Mouse (Mus musculus): Measurements from ENCODE around the gene Rasal2.

Gene Rasal2

DNA sequence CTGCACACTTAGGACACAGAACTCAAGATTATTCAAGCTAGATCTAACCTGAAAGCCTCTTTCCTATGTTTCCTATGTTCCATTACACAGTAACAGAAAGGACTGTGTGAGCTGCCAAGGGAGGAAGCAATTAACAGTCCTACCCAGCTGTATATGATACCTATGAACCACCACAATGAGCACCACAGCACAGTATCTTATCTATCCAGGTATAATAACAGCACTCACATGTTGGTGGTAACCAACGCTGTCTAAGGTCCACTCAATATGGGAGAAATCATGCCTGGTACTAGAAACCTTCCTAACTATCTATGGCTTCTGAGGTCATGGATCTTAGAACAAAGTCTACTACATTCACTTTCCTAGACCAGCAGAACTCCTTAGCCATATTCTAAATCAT is 89.3 kb downstream of the Rasal2 start:
- DNase-seq: no peak

DNA sequence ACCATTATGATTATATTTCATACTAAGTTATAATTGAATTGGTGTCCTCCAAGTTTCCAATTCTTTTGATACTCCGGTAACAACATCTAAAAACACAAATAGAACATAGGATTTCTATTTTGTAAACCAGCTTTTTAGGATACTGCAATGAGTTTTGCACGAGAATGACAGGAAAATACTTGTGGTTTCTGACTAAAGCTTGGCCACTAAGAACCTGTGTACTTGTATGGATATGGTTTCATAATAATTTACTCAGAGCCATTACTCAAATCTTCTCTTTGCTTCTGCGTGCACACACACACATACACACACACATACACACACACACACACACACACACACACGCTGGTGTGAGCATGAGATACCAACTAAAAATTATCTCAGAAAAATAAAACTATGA is 93.5 kb downstream of the Rasal2 start:
- no peak for DNase-seq

DNA sequence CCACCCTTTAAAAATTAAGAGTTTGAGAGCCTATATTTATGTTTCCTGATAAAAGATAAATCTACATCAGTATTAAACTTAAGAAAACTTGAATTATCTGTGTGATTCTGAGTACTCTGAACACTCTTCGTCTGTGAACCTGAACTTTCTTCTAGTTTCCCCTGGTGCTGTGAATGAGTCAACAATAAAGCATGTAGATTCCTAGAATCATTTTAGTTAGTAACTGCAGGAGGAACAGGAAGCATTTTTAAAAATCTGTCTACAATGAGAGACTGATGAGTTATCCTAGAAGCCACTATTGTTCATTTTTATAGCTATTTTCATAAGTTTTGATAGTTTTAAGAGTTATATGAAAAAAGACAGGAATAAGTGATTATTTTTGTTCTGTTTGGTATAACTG is 111.1 kb downstream of the Rasal2 start:
- DNase-seq: no peak

DNA sequence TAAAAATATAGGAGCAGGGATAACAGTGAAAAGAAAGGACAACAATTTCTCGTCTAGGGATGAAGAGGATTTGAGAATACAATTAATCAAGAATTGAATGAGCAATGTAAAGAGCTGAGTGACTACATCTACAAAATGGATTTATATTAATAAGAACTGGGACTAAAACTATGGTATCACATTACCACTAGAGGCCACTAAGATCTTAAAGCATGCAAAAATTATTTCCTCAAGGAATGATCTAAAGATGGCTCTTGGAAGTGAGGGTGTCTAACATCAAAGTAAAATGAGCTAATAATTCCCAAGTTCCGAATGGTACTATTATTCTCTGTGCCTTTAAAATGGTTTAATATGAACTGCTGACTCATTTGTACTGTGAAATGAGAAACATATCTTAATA is 112.8 kb downstream of the Rasal2 start:
- DNase-seq: no peak

DNA sequence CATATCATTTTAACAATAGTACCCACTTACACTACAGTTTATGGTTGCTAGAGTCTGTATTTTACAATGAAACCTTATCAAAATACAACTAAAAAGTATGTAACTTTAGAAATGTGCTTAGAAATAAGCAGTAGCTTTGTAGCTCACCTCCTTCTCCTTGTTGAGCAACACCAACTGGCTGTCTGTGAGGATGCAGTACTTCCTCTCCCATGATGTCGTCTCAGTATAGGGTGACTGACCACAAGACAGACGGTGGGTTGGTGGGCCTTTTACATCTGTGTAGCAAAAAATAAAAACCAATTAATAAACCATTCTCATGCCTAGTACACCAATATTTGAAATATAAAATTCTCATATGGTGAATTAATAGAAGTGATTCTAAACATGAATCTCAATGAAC is 113.4 kb downstream of the Rasal2 start:
- no peak for DNase-seq

DNA sequence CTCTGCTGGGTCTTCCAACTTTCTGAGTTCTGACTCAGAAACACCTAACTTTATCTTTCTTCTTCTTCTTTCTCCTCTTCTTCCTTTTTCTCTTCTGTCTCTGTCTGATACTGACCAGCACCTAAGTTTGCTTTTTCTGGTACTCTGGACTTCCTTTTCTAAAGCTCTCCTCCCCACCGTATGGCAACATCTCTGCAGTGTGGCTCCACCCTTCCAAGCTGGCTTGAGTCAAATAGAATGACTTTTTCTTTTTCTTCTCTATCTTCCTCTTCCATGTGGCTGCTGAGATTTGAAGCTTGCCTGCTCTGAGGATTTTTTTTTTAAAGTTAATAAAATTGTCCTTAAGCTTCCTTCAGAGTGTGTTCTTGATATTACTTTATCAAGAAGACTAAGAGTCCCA is 115.3 kb downstream of the Rasal2 start:
- DNase-seq: no peak

DNA sequence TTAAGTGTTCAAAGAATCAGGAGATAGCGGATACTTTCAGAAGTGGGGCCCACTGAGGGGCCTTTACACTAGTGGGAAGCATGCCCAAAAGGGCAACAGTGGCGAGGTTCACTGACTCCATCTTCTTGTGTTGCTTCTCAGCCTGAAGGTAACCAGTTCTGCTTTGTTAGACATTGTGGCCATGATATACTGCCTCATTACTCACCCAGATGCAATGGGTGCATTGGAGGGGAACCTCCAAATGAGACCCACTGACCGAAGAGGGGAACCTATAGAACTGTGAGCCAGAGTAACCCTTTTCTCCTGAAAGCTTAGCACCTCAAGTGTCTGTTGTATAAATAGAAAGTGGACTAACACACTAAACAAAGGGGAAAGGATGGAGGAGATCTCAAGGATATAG is 116.5 kb downstream of the Rasal2 start:
- DNase-seq: no peak

DNA sequence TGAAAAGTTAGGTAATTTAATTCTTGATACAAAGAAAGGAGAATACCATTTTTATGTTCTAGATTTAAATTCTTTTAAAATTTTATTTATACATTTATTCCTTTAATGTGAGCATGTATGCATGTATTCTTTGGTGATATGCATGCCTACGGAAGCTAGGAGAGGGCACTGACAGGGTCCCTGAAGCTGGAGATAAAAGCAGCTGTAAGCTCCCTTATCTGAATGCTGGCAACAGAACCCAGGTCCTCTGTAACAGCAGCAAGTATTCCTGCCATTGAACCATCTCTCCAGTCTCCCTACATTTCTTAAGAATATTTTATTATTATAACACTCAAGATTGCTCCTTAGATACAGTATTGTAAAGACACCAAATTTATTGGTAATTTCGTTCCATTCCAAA is 122.2 kb downstream of the Rasal2 start:
- DNase-seq: no peak

DNA sequence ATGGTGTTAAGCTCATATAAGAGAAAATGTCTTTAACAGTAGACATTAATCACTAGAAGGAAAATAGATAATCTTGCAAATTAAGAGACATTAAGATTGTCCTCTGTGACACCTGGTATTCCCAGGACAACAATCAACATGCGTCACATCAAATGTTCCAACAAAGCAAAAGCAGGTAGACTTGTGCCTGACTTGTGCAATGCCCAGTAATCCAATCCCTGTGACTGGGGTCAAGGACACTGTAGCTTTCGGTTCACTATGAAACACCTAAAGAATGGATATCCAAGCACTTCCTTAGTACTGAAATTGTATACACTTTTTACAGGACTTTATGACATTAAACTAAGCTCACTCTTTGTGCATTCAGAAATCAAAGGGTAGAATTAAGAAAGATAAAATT is 123.1 kb downstream of the Rasal2 start:
- DNase-seq: no peak

DNA sequence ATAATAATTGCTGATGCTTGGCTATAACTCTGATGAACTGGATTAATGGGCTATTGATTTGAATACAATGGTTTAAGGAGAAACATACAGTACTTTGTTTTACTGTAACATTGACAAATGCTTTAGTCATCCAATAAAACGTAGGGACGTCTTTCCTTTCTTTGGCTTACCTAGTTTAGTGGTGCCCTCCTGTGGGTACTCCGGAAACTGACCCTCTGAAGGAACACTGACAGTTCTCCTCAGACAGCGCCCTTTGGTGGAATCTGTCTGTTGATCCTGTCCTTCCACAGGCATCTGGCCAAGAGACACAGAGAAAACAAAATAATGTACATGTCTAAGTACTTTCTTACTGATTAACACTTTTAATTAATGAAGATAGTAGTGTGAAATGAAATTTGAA is 125.8 kb downstream of the Rasal2 start:
- peak; percentile 4 for DNase-seq

DNA sequence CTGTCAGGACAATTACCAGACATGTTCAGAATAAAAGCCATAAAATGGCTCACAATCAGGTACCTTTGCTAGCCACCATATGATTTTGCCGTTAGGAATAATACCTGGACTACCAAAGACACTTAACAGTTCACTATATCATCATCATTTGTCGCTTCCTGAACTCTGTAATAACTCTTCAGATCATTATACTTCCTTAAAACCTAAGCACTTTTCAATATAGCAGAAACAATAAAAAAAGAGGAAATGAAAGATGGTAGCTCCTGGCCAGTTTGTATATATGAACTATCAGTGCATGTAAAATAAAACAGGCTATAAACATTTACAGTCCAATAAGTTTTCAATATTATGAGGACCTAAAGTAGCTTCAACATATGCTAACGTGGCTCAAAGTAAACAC is 127.0 kb downstream of the Rasal2 start:
- no peak for DNase-seq

DNA sequence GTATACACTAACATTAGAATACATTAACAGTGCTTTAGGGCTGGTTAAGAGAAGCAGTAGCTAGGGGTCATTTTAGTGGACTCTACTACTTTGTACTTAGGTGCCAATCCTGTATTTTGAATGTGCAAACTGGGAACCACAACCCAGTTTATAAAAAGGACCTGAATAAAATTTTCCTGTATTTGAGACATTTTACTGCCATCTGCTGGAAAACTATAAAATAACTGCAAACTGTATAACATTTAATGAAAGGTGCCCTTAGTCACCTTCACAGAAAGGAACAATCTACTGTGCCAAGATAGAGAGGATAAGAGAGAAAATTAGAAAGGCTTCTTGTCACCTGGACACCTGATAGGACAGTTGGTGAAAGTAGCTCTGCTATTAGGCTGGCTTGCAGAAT is 131.6 kb downstream of the Rasal2 start:
- DNase-seq: no peak

DNA sequence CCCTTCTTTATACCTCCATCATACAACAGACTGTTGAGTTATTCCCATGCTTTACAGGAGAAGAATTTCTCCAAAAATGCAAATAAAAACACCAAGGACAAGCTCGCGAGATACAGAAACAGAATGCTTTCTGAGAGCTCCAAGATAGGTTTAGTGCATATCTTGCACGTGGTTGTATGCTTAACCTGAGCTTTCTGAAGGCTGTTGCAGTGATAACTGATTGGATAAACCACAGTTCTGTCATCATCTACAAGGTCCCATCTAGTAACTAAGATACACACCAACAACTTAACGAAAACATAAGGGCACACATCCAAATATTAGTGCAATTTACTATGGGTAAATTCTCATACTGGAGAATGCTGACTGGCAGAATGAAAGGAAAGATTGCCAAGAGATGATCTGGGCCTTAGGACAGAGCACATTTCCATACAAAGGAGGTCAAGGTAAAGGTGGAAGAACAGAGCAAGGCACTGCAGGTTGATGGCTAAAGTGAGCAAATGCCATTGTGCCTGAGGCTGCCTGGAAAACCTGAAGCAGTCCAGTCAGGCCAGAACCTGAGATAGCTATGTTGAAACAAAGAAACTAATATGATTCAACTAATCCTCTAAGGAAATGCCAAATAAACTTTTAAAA is 136.6 kb downstream of the Rasal2 start:
- DNase-seq: no peak

DNA sequence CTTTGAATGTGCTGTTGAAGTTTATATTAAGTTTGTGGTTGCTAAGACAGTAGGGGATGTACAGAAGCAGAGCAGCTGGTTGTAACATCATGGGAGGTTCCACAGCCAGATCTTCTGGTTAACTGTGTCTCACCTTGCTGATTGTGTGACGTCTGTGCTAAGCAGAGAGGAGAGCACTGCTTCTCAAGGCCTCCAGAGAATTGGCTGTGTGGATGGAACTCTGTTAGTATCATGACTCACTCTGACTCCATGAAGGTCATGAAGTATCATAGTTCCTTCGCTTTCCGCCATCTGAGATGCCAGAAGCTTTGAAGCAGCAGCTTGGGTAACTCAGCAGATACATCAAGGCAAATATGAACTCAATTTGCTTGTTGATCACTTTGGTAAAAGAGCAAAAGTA is 144.5 kb downstream of the Rasal2 start:
- DNase-seq: no peak

DNA sequence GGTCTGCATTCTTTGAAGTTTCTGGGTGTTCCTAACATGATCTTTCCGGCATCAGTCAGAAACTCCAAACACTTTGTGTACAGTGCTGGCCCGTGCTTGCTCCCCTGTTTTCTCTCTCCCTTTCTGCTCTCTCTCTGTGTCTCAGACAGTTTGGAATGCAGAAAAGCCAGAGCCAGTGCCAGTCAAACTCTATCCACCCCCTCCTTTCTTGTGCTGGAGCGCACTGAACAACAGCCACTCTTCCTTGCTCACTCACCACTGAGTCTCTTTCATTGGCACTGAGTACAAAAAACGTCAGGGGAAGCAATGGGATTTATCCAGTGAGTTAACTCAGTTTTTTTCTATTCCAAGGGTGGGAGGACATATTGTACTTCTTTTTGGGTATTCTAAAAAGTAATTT is 155.8 kb downstream of the Rasal2 start:
- no peak for DNase-seq

DNA sequence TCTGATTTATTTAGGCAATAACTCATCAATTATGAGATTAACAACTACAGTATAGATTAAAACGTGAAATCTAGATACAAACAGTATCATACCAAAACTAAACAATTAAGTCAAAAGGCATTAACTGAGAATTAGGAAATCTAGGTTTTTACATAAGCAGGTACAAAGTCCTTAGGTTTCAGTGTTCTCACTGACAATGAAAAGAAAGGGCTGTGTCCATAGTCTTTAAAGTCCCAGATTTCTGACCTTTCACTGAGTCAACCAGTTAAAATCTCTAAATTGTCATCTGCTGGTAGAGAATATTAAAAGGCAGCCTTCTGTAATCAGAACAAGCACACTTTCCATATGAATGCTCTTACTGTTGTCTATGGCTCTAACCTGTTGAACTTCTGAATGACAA is 156.6 kb downstream of the Rasal2 start:
- no peak for DNase-seq

DNA sequence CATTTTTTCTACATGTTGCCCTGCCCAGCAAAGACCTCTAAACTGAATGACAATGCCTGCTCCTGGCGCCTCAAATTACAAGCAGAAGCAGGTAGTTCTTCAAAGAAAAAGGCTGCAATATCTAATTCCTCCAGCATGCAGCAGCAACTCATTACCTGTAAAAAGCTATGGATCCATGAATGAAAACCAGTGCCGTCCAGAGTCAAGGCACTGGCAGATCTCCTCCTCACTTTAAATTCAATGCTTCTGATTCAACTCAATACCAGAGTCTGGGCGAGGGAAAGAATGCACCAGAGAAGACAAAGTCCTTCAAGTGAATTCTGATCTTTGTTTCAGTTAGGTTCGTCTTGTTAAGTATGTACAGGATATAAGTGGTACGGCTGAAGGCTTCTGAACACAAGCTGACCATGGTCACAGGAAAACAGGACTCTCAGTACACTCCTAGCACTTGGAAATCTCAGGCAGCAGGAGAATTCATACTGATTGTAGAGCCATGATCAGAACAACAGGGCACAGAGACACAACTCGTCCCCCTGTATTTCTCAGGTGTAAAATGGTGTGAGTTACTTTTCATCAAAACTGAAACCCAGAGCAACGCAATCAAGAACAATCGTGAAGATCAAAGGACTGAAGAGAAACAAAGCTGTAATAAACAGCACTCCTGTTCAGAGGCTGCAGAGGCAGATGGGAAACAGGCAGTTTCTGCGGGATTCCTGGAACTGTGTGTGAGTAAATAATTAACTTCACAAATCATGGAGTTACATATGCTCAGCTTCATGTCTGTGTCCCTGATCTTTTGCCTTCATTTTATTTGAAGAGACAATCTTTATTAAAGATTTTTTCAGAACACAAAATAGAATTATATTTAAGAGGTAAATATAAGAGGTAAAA is 158.6 kb downstream of the Rasal2 start:
- no peak for DNase-seq

DNA sequence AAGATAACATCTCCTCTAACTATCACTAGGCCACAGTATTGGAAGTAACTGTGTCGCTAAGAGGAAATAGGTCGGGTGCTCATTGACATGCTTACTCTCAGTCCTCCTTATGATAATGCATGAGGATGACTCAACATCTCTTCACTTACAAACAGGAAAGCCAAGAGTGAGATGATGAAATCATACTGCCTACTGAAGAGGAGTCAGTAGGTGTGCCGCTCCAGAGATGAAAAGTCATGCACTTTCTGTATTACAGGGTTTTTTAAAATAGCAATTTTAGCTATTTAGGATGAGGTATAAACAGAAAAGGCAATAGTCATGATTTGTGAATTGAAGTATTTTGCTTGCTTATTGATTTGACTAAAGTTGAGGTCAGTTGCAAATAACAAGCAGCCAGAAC is 164.3 kb downstream of the Rasal2 start:
- DNase-seq: no peak

DNA sequence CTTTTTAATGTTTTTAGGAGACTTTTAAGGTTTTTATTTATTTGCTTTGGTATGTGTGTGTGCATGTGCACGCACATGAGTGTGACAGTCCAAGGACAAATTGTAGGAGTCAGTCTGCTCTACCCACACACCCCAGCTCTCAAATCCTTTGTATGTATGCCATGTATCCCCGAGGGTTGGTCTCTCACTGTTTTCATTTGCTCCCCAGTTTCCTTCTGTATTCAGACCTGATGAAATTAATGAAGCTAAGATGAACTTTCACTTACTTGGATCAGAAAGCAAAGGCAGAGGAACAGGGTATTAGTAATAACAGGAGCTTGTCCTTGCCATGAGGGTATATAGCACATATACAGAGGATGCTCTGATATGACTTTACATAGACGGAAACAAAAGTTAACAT is 165.1 kb downstream of the Rasal2 start:
- no peak for DNase-seq

DNA sequence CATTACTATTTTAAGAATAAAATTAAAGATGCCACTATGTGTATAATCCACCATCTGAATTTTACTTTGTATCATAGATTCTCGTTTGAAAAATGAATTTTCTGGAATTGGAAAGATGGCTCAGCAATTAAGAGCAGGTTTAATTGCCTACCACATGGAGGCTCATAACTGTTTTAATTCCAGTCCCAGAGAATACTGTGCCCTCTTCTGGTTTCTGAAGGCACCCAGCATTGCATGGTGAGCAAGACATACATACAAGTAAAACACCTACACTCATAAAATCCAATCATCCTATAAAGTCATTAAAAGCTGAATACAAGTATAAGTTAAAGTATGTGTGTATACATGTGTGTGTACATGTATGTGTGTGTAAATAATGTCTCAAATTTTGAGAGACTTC is 165.6 kb downstream of the Rasal2 start:
- no peak for DNase-seq

DNA sequence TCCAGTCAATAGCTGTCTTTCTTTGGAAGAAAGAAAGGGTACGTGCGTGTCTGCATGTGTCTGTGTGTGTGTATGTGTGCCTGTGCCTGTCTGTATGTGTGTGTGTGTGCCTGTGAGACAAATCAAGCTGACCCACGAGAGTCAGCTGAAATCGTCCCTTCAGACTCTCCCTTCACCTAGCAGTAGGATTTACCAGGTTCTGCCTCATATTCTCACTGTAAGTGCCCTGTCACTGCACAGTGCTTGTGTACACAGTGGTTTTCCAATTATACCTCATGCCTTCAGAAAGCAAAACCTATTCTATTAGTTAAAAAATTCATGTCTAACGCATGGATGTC is 168.0 kb downstream of the Rasal2 start:
- DNase-seq: no peak

DNA sequence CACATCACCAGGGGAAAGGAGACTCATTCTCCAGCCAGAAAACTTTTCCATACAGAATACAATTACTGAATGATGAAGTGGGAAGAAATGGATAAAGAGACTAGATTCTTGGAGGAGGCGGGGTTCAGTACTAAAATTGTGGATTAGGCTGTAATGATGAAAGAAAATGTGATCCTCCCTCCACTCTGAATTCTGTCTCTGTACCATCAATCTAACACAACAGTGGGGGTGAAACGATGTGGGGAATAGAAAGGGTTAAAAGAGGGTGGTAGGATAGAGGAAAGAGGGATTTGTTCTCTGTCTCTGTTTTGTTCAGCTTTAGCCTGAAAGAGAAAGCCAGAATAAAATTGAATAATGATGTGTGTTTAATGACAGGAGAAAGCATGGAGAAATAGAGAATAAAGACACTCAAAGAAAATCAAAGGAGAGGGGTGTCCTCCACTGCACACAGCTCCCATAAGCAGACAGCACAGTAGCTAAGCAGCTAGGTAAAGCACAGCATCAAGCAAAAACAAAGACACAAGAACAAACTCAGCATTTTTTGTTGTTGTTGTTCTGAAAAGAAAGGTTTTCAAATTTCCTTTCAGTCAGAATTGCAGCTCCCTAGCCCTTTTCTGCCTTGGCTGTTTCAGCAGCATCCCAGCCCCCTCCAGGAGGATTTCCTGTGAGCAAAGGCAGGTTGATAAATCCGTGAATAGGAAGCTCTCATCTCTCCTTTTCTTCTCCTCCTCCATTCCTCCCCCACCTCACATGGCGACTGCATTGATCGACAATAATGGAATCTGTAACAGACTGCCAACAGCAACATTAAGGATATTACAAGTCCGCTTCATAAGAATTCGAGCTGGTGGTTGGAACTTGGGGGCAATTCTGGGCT is 168.6 kb downstream of the Rasal2 start:
- no peak for DNase-seq

DNA sequence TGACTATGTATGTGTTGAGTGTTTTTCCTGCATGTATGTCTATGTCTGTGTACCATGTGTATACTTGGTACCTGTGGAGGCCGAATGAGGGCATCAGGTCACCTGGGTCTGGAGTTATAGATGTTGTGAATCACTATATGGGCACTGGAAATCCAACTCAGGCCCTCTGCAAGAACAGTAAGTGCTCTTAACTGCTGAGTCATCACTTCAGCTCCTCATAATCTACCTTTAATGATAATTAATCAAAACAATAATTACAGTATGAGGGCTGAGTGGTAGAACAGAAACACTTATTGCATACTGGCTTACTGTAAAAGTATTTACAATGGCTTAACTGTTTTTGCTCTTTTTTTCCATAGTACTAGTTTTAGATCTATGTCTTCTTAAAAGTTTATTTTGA is 172.7 kb downstream of the Rasal2 start:
- no peak for DNase-seq
